Mouse (Mus musculus) heart, postnatal 4 days (tissue): Measurements from ENCODE around the gene Otop2. TPM values are rescaled to one million over a fixed set of nuclear protein-coding genes. Genes with fewer than 3 reads are reported as not detected.

ENCODE experiments used
- DNase-seq: peaks from one replicate; pipeline ENCODE4 v3.0.0; 2021
- total RNA-seq, 2 experiments: library from RNA; stranded (reverse); gene quantifications; 2 replicates each; pipeline ENCODE4 v1.2.3; 2021

Otop2 gene
- total RNA-seq, 2 experiments from 2014 or later, result not detected

- no peak for DNase-seq
Observed at GRCm38 (mm10) chr11:115300745-115301144, 6.2 kb upstream of the Otop2 start.

DNA sequence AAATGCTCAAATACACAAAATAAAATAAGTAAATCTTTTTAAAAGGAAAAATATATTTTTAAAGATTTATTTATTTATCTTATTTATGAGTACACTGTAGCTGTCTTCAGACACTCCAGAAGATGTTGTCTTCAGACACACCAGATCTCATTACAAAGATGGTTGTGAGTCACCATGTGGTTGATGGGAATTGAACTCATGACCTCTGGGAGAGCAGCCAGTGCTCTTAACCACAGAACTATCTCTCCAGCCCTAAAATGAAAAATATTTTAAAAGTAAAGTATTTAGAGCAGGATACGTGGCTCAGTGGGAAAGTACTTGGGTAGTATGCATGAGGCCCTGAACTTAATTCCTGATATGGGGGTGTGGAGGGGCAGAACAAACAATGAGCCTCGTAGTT, 5.6 kb upstream of the Otop2 start:
- no peak for DNase-seq

DNA sequence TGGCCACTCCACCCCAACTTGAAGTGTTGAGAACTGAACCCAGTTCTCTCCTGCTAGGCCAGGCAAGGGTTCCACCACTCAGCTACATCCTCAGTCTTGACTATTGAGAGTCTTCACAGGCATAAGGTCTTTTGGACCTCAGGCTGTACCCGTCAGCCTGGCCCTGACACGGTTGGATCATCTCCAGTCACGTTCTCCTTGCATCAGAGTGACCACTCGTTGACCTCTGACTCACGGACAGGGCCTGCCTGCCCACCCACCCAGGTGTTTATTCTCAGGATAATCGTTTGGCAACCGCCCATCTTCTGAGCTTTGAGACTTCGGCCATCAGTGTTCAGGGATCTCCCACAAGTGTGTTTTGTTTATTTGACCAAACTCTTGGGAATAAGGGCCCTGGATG, 3.8 kb upstream of the Otop2 start:
- no peak for DNase-seq

DNA sequence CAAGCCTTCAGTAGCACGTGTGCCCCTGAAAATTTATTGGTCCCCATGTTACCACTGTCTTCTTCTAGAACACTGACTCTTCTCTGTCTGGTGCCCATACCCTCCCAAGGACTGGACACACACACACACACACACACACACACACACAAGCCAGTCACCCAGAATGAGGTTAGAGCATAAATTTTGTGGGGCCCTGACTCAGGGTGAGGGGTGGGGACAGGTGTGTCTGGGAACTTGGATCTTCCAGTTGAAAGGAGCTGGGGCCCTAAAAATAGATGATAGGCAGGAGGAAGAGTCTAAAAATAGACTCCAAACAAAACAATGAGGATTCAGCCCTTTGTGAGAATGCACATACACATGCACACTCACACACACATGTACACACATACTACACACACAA, 1.8 kb downstream of the Otop2 start:
- DNase-seq, result no peak

DNA sequence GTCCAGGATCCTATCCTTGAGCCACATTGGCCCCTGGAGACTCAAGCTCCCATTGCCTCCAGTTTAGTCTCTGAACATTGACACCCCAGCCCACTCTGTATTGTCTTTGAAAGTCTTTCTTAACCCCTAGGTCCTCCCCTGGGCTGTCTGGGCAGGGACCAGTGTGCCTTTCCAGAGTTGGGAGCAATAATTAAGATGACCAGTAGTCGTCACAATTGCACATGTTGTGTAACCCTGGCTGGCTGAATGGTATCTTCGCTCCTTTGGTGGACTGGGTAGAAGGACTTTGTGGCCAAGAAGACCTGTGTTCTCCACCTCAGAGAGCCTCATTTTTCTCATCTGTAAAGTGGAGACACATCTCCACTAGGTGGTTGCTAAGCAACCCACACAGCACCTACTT, 7.3 kb downstream of the Otop2 start:
- no peak for DNase-seq

- no peak for DNase-seq
Observed at GRCm38 (mm10) chr11:115317204-115317603, 10.2 kb downstream of the Otop2 start.

DNA sequence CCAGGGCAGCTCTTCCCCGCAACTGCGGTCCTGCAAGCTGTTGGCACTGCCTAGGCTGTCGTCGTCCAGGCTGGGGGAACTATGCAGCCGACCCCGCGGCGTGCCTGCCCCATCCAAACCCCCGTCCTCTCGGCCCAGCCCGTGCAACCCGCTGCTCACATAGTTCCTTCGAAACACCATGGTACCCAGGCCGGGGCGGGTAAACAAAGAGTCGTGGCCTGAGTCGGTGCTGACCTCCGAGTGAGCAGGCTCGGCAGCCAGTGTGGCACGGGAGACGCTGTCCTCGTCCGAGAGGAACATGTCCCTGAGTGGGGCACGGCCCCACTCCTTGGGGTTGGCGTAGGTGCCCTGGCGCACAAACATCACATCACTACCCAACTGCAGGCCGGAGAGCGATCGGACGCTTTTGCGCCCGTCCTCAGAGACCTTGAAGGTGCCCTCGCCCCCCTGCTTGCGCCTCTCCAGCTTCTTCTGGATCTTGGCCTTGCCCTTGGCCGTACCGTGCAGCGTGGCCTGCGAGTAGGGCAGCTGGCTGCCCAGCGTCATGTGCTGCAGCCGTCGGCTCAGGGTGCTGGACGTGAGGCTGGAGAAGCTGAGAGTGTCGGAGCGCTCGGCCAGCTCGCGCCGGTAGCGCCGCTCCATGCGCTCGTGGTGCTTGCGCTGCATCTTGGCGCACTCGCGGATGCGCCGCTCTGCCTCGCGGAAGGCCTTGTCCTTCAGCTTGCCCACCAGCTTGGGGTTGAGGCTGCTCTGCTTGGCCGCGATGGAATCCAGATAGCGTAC, 11.5 kb downstream of the Otop2 start:
- no peak for DNase-seq

GRCm38 (mm10) chr11:115319704-115320383, 12.9 kb downstream of the Otop2 start:
- DNase-seq, result no peak

DNA sequence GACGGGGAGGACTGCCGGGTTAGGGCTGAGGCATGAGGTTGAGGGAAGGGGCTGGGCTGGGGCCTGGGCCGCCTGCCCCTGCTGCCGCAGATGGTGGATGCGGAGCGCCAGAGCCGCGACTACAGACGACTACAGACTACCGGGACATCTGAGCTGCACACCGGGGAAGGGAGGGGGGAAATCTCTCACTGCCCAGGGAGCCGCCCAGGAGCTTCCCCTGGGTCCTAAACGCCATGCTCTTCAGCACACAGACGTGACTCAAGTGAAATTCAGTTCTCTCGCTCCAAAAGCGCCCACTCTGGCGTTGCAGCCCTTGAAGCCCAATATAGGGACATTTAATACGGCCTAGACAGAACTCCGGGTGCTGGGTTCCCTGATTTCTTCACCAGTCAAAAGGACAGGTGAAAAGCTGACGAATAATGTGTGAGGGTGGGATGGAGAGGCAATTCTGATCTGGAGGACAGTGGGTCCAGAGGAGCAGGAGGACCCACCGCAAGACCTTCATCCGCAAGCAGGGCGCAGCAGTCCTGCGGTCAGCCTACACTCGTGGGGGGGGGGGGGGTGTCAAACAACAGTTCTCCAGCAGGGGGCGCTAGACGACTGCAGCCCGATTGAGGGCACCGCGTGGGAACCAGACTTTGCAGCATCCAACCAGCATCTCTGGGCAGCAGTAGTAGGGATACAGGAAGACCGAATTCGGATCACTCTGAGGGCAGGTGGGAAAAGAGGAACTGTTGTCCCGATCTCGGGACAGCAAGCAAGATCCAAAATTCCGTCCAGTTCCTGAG, 15.1 kb downstream of the Otop2 start, which contains the start of gene Ush1g:
TSS of gene Ush1g (minus strand) at position 136 of the 788 bp plus-strand sequence.
- peak; percentile 73 for DNase-seq

GRCm38 (mm10) chr11:115323354-115323753, 16.4 kb downstream of the Otop2 start:
- DNase-seq, result no peak

GRCm38 (mm10) chr11:115326730-115327129, 19.8 kb downstream of the Otop2 start:
- no peak for DNase-seq

GRCm38 (mm10) chr11:115329339-115329738, 22.4 kb downstream of the Otop2 start:
- no peak for DNase-seq

DNA sequence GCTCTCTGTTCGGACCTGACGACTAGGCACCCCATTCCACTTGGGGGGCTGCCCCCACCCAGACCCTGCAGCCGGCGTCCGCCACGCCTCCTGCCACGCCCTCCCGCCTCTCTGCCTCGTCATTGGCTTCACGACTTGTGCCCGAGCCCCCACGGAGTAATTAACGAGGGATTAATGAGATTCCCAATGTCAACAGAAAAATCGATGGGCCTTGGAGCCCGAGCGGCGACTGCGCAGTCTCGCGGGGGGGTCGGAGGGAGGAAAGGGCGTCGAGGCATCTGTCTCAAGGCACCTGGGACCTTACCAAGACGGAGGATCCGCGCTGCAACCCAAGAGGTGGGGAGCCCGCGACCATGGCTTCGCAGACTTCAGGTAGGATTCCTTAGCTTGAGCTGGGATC, 27.6 kb downstream of the Otop2 start, which contains the start of gene Otop3:
TSS of gene Otop3 (plus strand) at position 201 of the 400 bp plus-strand sequence.
- DNase-seq, result no peak

GRCm38 (mm10) chr11:115335223-115335622, 28.3 kb downstream of the Otop2 start:
- DNase-seq, result no peak

- DNase-seq, result no peak
Observed at GRCm38 (mm10) chr11:115336115-115336514, 29.2 kb downstream of the Otop2 start.

GRCm38 (mm10) chr11:115337350-115337749, 30.4 kb downstream of the Otop2 start:
- DNase-seq, result no peak

GRCm38 (mm10) chr11:115337826-115338225, 30.9 kb downstream of the Otop2 start:
- DNase-seq, result no peak

DNA sequence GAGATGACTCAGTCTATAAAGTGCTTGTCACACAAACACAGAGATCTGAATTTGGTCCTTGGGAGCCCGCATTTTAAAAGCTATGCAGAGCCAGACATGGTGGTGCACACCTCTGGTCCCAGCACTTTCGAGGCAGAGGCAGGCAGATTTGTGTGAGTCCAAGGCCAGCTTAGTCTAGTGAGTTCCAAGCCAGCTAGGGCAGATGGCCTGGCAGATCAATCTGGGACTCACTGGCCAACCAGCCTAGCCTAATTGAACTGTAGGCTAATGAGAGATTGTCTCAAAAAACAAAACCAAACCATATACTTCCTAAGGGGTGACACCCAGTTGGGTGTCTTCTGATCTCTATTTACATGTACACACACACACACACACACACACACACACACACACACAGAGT, 34.3 kb downstream of the Otop2 start:
- DNase-seq, result no peak

DNA sequence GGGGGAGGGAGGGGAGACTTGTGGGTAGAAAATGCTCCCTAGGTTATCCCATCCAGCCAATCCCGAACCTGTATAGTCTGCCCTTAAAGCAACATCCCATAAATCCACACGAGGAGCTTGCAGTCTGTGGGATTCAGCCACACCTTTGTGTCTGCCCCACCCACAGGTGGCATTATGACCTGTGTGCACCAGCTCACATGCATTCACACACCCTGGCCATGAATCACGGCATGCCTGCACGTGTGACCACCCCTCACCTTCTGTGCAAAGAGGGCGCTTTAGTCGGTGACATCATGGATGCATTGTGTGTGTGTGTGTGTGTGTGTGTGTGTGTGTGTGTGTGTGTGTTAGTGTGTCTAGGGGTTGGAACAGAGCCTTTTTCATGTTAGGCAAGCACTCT, 34.9 kb downstream of the Otop2 start:
- no peak for DNase-seq

GRCm38 (mm10) chr11:115344967-115345366, 38.0 kb downstream of the Otop2 start:
- no peak for DNase-seq

DNA sequence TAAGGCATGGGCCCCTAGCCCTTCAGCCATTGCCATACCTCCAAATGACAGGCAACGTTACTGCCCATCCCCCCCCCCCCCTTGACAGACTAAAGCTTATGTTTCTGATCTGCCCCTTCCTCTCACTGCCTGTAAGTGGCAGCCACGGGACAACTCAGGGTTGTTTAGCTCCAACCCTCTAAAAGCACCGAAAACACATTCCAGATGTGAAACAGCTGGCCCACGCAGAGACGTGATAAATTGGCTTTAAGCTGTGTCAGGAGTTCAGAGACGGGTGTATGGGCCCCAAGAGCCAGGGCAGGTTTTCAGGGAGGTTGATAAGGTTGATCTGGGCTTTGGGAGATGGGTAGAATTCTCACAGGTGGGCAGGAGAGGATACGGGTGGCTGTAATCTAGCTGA, 38.6 kb downstream of the Otop2 start:
- no peak for DNase-seq

- no peak for DNase-seq
Observed at GRCm38 (mm10) chr11:115348681-115349248, 41.8 kb downstream of the Otop2 start.

- DNase-seq, result no peak
Observed at GRCm38 (mm10) chr11:115349976-115350375, 43.0 kb downstream of the Otop2 start.
